Mouse (Mus musculus) retina, embryonic 14.5 days (tissue): ENCODE measurements at regions not wholly inside any gene's neighbourhood (a gene's known extent, or its start where the extent isn't known, plus 50 kb on each side); places are given as distances from the start of the nearest gene placed in this dataset.
"Not testable (repeated sequence)": the region's sequence is repeated elsewhere in the genome, so short reads cannot be mapped to it uniquely, and the experiment has no call there.

Experiments used
- DNase-seq: peaks from one replicate; pipeline ENCODE4 v3.0.0-alpha.2; 2015; ENCODE audit warnings: low spot score

- DNase-seq, result peak; percentile 35
Observed at GRCm38 (mm10) chrX:63991127-63991526, 160.9 kb downstream of the Gm6760 start.

GRCm38 (mm10) chrX:63972386-63972785, 179.6 kb downstream of the Gm6760 start:
- DNase-seq, result not testable (repeated sequence)
